Mouse (Mus musculus) bone marrow macrophage, adult 2 months (primary cell): ENCODE measurements at regions not wholly inside any gene's neighbourhood (a gene's known extent, or its start where the extent isn't known, plus 50 kb on each side); places are given as distances from the start of the nearest gene placed in this dataset.

Experiments
- H3K27ac ChIP-seq: 2 replicates; pipeline ENCODE4 v1.5.1; 2012; ENCODE audit warnings: low read depth, low read length; ENCODE audit not compliant: insufficient read depth
- H3K4me1 ChIP-seq: 2 replicates; pipeline ENCODE4 v1.6.1; 2012; ENCODE audit warnings: low read length; ENCODE audit not compliant: control insufficient read depth, insufficient read depth
- H3K4me3 ChIP-seq: 2 replicates; pipeline ENCODE4 v1.5.1; 2012; ENCODE audit warnings: mild to moderate bottlenecking, low read length, moderate library complexity; ENCODE audit not compliant: insufficient read depth
- CTCF ChIP-seq: IDR thresholded peaks from 2 replicates; pipeline ENCODE4 v1.5.1; 2012; ENCODE audit warnings: low read depth, mild to moderate bottlenecking, low read length, moderate library complexity
- POLR2A ChIP-seq: IDR thresholded peaks from 2 replicates; pipeline ENCODE4 v1.6.1; 2012; ENCODE audit warnings: mild to moderate bottlenecking, low read depth, low read length, borderline replicate concordance

- no peak overlapping the region for H3K4me3 ChIP-seq
Measured at GRCm38 (mm10) chr14:48330965-48331622, 114.8 kb upstream of the Tmem260 start.

GRCm38 (mm10) chr14:48331623-48332000 is 114.3 kb upstream of the Tmem260 start:
- H3K4me1 ChIP-seq, result no peaks in the 10 kb centered on the region
- H3K27ac ChIP-seq, result no peak overlapping the region
- no peak overlapping the region for H3K4me3 ChIP-seq
- TF ChIP-seq CTCF (no peak), POLR2A (no peak)

More at GRCm38 (mm10) chr14:48330965-48331622, 114.8 kb upstream of the Tmem260 start:
- Histone ChIP-seq H3K4me1 (no peaks in the 10 kb centered on the region), H3K27ac (no peak overlapping the region)
- TF ChIP-seq CTCF (no peak), POLR2A (no peak)

- no peaks in the 10 kb centered on the region for H3K4me1 ChIP-seq
- H3K27ac ChIP-seq, result no peak overlapping the region
- TF ChIP-seq POLR2A (no peak), CTCF (no peak)
- H3K4me3 ChIP-seq, result no peak overlapping the region
Measured at GRCm38 (mm10) chr14:48332193-48332592, 113.7 kb upstream of the Tmem260 start.

GRCm38 (mm10) chr14:48332660-48333059 is 113.3 kb upstream of the Tmem260 start:
- Histone ChIP-seq H3K27ac (no peak overlapping the region), H3K4me1 (no peaks in the 10 kb centered on the region), H3K4me3 (no peak overlapping the region)
- TF ChIP-seq CTCF (no peak), POLR2A (no peak)

GRCm38 (mm10) chr14:48334106-48334809 is 111.7 kb upstream of the Tmem260 start:
- TF ChIP-seq CTCF, result no peak
- no peak for TF ChIP-seq POLR2A
- Histone ChIP-seq H3K4me3 (no peak overlapping the region), H3K4me1 (no peaks in the 10 kb centered on the region), H3K27ac (no peak overlapping the region)

GRCm38 (mm10) chr14:48339434-48339833 is 106.5 kb upstream of the Tmem260 start:
- Histone ChIP-seq H3K27ac (no peak overlapping the region), H3K4me3 (no peak overlapping the region), H3K4me1 (no peaks in the 10 kb centered on the region)
- TF ChIP-seq POLR2A (no peak), CTCF (0 out of 2 replicates have a peak, but pooled peaks have one; percentile 21)

GRCm38 (mm10) chr14:48342944-48343343 is 103.0 kb upstream of the Tmem260 start:
- H3K4me1 ChIP-seq, result no peaks in the 10 kb centered on the region
- TF ChIP-seq POLR2A (no peak), CTCF (no peak)
- H3K4me3 ChIP-seq, result no peak overlapping the region
- H3K27ac ChIP-seq, result no peak overlapping the region

GRCm38 (mm10) chr14:48345956-48346355 is 100.0 kb upstream of the Tmem260 start:
- Histone ChIP-seq H3K27ac (no peak overlapping the region), H3K4me3 (no peak overlapping the region), H3K4me1 (no peaks in the 10 kb centered on the region)
- no peak for TF ChIP-seq CTCF
- no peak for TF ChIP-seq POLR2A

GRCm38 (mm10) chr14:48349392-48350044 is 96.4 kb upstream of the Tmem260 start:
- TF ChIP-seq CTCF, result no peak
- TF ChIP-seq POLR2A, result no peak
- H3K4me3 ChIP-seq, result no peak overlapping the region
- no peaks in the 10 kb centered on the region for H3K4me1 ChIP-seq
- H3K27ac ChIP-seq, result no peak overlapping the region

GRCm38 (mm10) chr14:48351652-48352051 is 94.3 kb upstream of the Tmem260 start:
- Histone ChIP-seq H3K4me1 (no peaks in the 10 kb centered on the region), H3K4me3 (no peak overlapping the region), H3K27ac (no peak overlapping the region)
- TF ChIP-seq POLR2A (no peak), CTCF (no peak)
